Mouse (Mus musculus) small intestine, adult 2 months (tissue): ENCODE data around the gene Il5. TPM values are rescaled to one million over a fixed set of nuclear protein-coding genes. Genes with fewer than 3 reads are reported as not detected.
A peak's percentile ranks its signal among the peaks of the same experiment; 100 is the strongest.

ENCODE experiments used
- H3K27ac ChIP-seq: fragments of 200-500 bp; 2 replicates; pipeline ENCODE4 v1.5.1; 2012; ENCODE audit warnings: low read depth, low read length, control low read depth, inconsistent platforms; ENCODE audit not compliant: insufficient read depth
- H3K27me3 ChIP-seq: fragments of 200-500 bp; 2 replicates; pipeline ENCODE4 v1.6.1; 2012; ENCODE audit warnings: mild to moderate bottlenecking, moderate library complexity, low read length, inconsistent platforms; ENCODE audit not compliant: control insufficient read depth, insufficient read depth
- H3K36me3 ChIP-seq: fragments of 200-500 bp; 2 replicates; pipeline ENCODE4 v1.6.1; 2012; ENCODE audit warnings: mild to moderate bottlenecking, low read length, control low read depth, inconsistent platforms; ENCODE audit not compliant: control insufficient read depth, insufficient read depth
- H3K4me1 ChIP-seq: fragments of 200-500 bp; 2 replicates; pipeline ENCODE4 v1.6.1; 2012; ENCODE audit warnings: low read length, inconsistent platforms, mixed read lengths; ENCODE audit not compliant: control insufficient read depth, insufficient read depth, insufficient read length
- H3K4me3 ChIP-seq: fragments of 200-500 bp; 2 replicates; pipeline ENCODE4 v1.5.1; 2012; ENCODE audit warnings: low read depth, mild to moderate bottlenecking, control low read depth, inconsistent platforms, low read length, moderate library complexity
- CTCF ChIP-seq: fragments of 200-500 bp; IDR thresholded peaks from 2 replicates; pipeline ENCODE4 v1.5.1; 2012; ENCODE audit warnings: low read depth, mild to moderate bottlenecking, control low read depth, inconsistent platforms, low read length, moderate library complexity, mixed read lengths; ENCODE audit not compliant: insufficient replicate concordance, insufficient read length; ENCODE audit errors: extremely low read depth
- POLR2A ChIP-seq: fragments of 200-500 bp; IDR thresholded peaks from 2 replicates; pipeline ENCODE4 v1.6.1; 2012; ENCODE audit warnings: low read depth, mild to moderate bottlenecking, control low read depth, inconsistent platforms, low read length, moderate library complexity
- WGBS: fragments of 180-500 bp; shearing (Covaris S2); methylation state at CpG from one replicate; pipeline ENCODE4 v1.1.7; 2018; 5-methylcytosine and 5-hydroxymethylcytosine counted together
- polyA plus RNA-seq: library from polyadenylated mRNA; depleted of rRNA; stranded (reverse); fragments of >200 nt; gene quantifications from 2 replicates; pipeline ENCODE4 v1.2.3, GENCODE M21; 2012; rRNA removed

The Il5 gene
- polyA plus RNA-seq, 1 experiment = not detected

DNA sequence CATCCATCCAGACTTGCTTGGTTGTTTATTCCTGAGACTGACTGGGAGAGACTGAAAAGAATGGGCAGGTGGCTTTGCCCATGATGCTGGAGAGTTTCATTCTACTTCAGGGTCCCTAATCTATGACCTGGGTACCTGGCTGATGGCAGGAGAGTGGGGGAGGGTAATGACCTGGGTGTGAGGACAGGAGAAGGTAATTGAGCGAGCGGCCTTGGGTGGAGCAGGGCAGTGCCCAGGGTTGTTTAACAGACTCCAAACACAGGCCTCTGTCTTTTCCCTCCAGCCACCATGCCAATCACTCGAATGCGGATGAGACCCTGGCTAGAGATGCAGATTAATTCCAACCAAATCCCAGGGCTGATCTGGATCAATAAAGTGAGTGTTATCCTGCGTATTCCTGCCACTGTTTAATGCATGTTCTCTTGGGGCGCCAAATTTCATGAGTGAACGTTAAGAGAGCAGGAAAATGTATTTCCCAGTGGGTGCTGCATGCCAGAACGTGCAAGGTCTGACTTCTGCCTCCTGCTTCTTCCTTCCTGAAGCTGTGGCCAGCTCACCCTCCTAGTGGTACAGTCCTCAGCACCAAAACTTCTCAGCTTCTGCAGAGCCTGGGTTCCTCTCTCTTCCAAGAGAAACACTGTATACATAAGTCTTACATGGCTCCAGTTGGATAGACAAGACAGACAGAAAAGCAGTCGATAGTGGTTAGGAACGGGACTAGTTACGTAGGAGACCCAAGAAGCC, 50.6 kb downstream of the Il5 start:
- Histone ChIP-seq H3K27ac (peak overlapping the region; percentile 100), H3K4me3 (peak overlapping the region; percentile 90), H3K27me3 (no peaks in the 10 kb centered on the region), H3K36me3 (peaks cover 49% of the 10 kb centered on the region), H3K4me1 (peaks cover 35% of the 10 kb centered on the region)
- TF ChIP-seq POLR2A = peak; percentile 12; the same call in 1 of the 2 replicates
- TF ChIP-seq CTCF = no peak
- 12% methylated on average over 11 of the region's 11 CpGs for WGBS

DNA sequence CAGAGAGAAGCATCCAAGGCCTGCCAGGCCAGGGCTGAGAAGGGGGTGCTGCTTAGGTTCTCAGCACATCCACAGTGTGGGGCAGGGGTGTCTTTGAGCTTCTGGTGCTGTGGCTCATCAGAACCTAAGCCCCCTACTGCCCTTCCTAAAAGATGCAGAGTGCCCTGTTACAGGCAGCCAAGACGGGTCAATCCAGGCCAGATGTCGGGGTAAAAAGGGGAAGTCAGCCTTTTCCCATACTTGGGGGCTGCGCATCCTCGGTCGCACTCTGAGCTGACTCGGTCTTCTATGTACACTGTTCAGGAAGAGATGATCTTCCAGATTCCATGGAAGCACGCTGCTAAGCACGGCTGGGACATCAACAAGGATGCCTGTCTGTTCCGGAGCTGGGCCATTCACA, 51.9 kb downstream of the Il5 start:
- Histone ChIP-seq H3K36me3 (peaks cover 62% of the 10 kb centered on the region), H3K27ac (peak overlapping the region; percentile 78), H3K4me3 (peak overlapping the region; percentile 66), H3K27me3 (no peaks in the 10 kb centered on the region), H3K4me1 (peaks cover 41% of the 10 kb centered on the region)
- no peak for TF ChIP-seq CTCF
- no peak for TF ChIP-seq POLR2A
- 54% methylated on average over 9 of the region's 9 CpGs for WGBS

DNA sequence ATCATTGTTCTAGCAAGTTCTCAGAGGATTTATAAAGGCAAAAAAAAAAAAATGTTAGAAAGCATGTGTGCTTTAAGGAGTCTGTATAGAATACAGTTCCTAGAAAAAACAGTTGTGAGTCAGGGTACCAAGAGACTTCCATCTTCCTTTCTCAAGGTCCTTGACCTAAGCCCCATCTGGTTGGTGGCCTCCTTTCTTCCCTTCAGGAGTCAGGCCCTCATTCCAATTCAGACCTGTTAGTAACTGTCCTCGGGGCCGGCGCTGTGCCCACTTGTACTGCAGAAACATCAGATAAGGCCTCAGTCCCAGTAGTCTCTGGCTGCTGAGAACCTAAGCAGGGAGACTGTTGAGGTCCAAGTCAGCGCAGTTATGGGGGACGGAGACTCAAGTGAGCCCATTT, 52.5 kb downstream of the Il5 start, which contains the start of gene Gm17334:
Gene Gm17334 (minus strand): TSS at position 101 of the 400 bp plus-strand sequence.
- TF ChIP-seq POLR2A = no peak
- no peak for TF ChIP-seq CTCF
- 52% methylated on average over 5 of the region's 5 CpGs for WGBS
- peaks cover 67% of the 10 kb centered on the region for H3K36me3 ChIP-seq
- peak within 1 kb of the TSS; percentile 66 for H3K4me3 ChIP-seq
- H3K27me3 ChIP-seq = no peaks in the 10 kb centered on the region
- H3K27ac ChIP-seq = peak within 1 kb of the TSS; percentile 100
- peaks cover 41% of the 10 kb centered on the region for H3K4me1 ChIP-seq

DNA sequence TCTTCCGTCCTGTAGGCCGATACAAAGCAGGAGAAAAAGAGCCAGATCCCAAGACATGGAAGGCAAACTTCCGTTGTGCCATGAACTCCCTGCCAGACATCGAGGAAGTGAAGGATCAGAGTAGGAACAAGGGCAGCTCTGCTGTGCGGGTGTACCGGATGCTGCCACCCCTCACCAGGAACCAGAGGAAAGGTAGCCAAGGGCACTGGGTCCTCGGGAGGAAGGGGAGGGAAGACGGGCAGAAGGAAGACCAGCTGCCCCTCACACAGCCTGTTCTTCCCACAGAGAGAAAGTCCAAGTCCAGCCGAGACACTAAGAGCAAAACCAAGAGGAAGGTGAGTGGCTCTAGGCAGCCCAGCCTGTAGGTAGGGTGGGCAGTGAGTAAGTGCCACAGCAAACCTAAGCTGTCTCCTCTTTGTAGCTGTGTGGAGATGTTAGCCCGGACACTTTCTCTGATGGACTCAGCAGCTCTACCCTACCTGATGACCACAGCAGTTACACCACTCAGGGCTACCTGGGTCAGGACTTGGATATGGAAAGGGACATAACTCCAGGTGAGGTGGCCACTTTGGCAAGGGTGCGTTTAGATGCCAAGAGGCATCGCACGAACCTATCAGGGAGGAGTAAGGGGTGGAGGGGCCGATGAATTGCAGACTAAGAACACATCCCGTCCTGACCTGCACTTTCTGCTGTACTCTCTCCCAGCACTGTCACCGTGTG, 53.2 kb downstream of the Il5 start:
- H3K4me1 ChIP-seq = peaks cover 44% of the 10 kb centered on the region
- H3K27ac ChIP-seq = peak overlapping the region; percentile 78
- H3K27me3 ChIP-seq = no peaks in the 10 kb centered on the region
- H3K4me3 ChIP-seq = peak overlapping the region; percentile 51
- H3K36me3 ChIP-seq = peaks cover 74% of the 10 kb centered on the region
- WGBS = 66% methylated on average over 16 of the region's 16 CpGs
- no peak for TF ChIP-seq CTCF
- TF ChIP-seq POLR2A = no peak

Other genes with a start within 250 kb of the Il5 start
- gene Gm9945, start 240.6 kb upstream of the Il5 start, polyA plus RNA-seq = not detected in 2 replicates
- 9.7 and 61.2 TPM in 2 replicates for gene Sowaha, start 240.5 kb upstream of the Il5 start, polyA plus RNA-seq
- gene Sept8, start 201.5 kb upstream of the Il5 start, polyA plus RNA-seq = 6.4 and 9.7 TPM in 2 replicates
- gene Kif3a, start 153.4 kb upstream of the Il5 start, polyA plus RNA-seq = 0.72 and 0.89 TPM in 2 replicates
- gene Il4, start 102.1 kb upstream of the Il5 start, polyA plus RNA-seq = not detected in 2 replicates
- gene Il13, start 86.1 kb upstream of the Il5 start, polyA plus RNA-seq = 0.30 and 0.41 TPM in 2 replicates
- 0.98 and 2.7 TPM in 2 replicates for gene Rad50, start 13.5 kb upstream of the Il5 start, polyA plus RNA-seq
- 93.3 and 233 TPM in 2 replicates for gene Irf1, start 49.2 kb downstream of the Il5 start, polyA plus RNA-seq
- 0.25 and 1.6 TPM in 2 replicates for gene Gm17334, start 52.4 kb downstream of the Il5 start, polyA plus RNA-seq
- 5.8 and 12.4 TPM in 2 replicates for gene Gm12216, start 138.5 kb downstream of the Il5 start, polyA plus RNA-seq
- 22.1 and 44.2 TPM in 2 replicates for gene Slc22a5, start 170.9 kb downstream of the Il5 start, polyA plus RNA-seq